Mouse (Mus musculus) brain, adult 10 weeks (tissue): ENCODE results near the gene A930009A15Rik. TPM values are rescaled to one million over a fixed set of nuclear protein-coding genes. Genes with fewer than 3 reads are reported as not detected.

Experiments used
- polyA plus RNA-seq: library from polyadenylated mRNA; stranded (reverse); fragments of 350-450 nt; fragmentation: Illumina TruSeq; extraction: RNeasy Lipid Tissue Mini Kit (QIAGEN cat#74804); gene quantifications from one replicate; pipeline ENCODE4 v1.2.3, GENCODE M21; 2015; ENCODE audit warnings: low read depth, low replicate concordance

The A930009A15Rik gene
- not detected for polyA plus RNA-seq

DNA sequence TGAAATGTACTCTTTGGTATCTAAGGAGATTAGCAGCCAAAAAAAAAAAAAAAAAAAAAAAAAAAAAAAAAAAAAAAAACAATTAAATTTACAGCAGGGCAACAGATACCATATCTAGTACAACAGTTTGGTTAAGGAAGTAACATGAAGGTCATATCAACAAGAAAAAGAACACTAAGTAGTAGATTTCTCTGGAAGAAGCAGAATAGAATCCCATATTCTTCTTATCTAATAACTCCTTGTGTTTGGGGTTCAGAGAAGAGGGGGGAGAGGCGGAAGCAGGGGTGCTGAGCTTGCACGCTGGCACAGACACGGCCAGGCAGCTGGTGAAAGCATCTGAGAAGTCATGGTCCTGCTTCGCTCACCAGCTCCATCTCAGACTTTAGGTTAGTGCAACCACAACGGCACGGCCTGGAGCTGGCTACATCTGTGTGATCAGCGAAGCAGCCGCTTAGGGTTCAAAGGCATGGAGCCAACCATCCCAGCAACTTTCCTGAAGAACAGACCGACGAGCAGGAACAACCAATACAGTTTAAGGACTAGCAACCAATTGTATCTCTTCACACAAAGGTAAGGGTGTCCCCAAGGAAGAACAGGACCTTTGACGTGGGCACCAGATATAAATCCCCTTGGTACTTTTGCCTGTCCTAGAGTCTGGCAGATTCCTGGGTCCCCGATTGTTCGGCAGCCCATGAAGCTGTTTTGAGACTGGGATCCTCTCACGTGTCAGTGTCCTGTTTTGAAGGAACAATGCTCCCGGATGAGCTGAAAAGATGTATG lies at the start of gene A930009A15Rik:
A930009A15Rik (plus strand) TSS at position 275 of the 780 bp plus-strand sequence.

GRCm38 (mm10) chr10:115587301-115587969 lies 17.6 kb downstream of the A930009A15Rik start, which contains the start of gene Lgr5:
Gene Lgr5, minus strand, starts transcription at chr10:115587780.

Other genes with a start within 250 kb of the A930009A15Rik start
- gene Tmem19, start 207.5 kb upstream of the A930009A15Rik start, polyA plus RNA-seq: 27.0 TPM
- gene Thap2, start 185.5 kb upstream of the A930009A15Rik start, polyA plus RNA-seq: 11.5 TPM
- gene Zfc3h1, start 185.0 kb upstream of the A930009A15Rik start, polyA plus RNA-seq: 45.9 TPM
- 2.8 TPM for gene Lgr5, start 17.8 kb downstream of the A930009A15Rik start, polyA plus RNA-seq
- 1.1 TPM for gene Tspan8, start 246.8 kb downstream of the A930009A15Rik start, polyA plus RNA-seq